Mouse (Mus musculus): ENCODE data around the gene B230217C12Rik. TPM values are rescaled to one million over a fixed set of nuclear protein-coding genes. Genes with fewer than 3 reads are reported as not detected.
"Not testable (repeated sequence)": the region's sequence is repeated elsewhere in the genome, so short reads cannot be mapped to it uniquely, and the experiment has no call there.

B230217C12Rik gene
- polyA plus RNA-seq, 1 experiment from 2014 or later, result 15.1 TPM

GRCm38 (mm10) chr11:97851601-97852000 is 11.0 kb downstream of the B230217C12Rik start:
- 89% methylated on average over 2 of the region's 2 CpGs for WGBS
- H3K27me3 ChIP-seq (ENCODE audit: control insufficient read depth, insufficient read depth, low read length), result no peaks in the 10 kb centered on the region

GRCm38 (mm10) chr11:97855473-97855872 is 14.9 kb downstream of the B230217C12Rik start:
- H3K4me2 ChIP-seq (replicated peaks; ENCODE audit: low read depth, low read length), result no peak overlapping the region
- H3K4me1 ChIP-seq (replicated peaks; ENCODE audit: control insufficient read depth, insufficient read depth, low read length), result no peaks in the 10 kb centered on the region
- no peak overlapping the region for H3K27ac ChIP-seq (ENCODE audit: low read depth, low read length)
- H3K9me3 ChIP-seq (ENCODE audit: control insufficient read depth, low read length), result no peaks in the 10 kb centered on the region
- 92% methylated on average over 2 of the region's 2 CpGs for WGBS
- H3K36me3 ChIP-seq (ENCODE audit: control insufficient read depth, insufficient read depth, low read length), result no peaks in the 10 kb centered on the region
- H3K27me3 ChIP-seq (ENCODE audit: control insufficient read depth, insufficient read depth, low read length), result no peaks in the 10 kb centered on the region
- H3K4me3 ChIP-seq (ENCODE audit: low read depth, low read length), result no peak overlapping the region
- H3K9ac ChIP-seq (ENCODE audit: low read depth, low read length), result no peak overlapping the region
- no peak for ATAC-seq (ENCODE audit: low FRiP score)
- no peak for DNase-seq (ENCODE audit: low spot score)

More at GRCm38 (mm10) chr11:97851601-97852000, 11.0 kb downstream of the B230217C12Rik start:
- Histone ChIP-seq H3K4me3 (ENCODE audit: low read depth, low read length) (no peak overlapping the region), H3K4me2 (replicated peaks; ENCODE audit: low read depth, low read length) (no peak overlapping the region), H3K4me1 (replicated peaks; ENCODE audit: control insufficient read depth, insufficient read depth, low read length) (no peaks in the 10 kb centered on the region), H3K9me3 (ENCODE audit: control insufficient read depth, low read length) (no peaks in the 10 kb centered on the region), H3K36me3 (ENCODE audit: control insufficient read depth, insufficient read depth, low read length) (no peaks in the 10 kb centered on the region), H3K27ac (ENCODE audit: low read depth, low read length) (no peak overlapping the region), H3K9ac (ENCODE audit: low read depth, low read length) (no peak overlapping the region)
- ATAC-seq (ENCODE audit: low FRiP score) (no peak), DNase-seq (ENCODE audit: low spot score) (no peak)

- Histone ChIP-seq H3K4me2 (replicated peaks; ENCODE audit: low read depth, low read length) (no peak overlapping the region), H3K9me3 (ENCODE audit: control insufficient read depth, low read length) (no peaks in the 10 kb centered on the region), H3K4me1 (replicated peaks; ENCODE audit: control insufficient read depth, insufficient read depth, low read length) (no peaks in the 10 kb centered on the region), H3K27ac (ENCODE audit: low read depth, low read length) (no peak overlapping the region), H3K4me3 (ENCODE audit: low read depth, low read length) (no peak overlapping the region), H3K9ac (ENCODE audit: low read depth, low read length) (no peak overlapping the region), H3K27me3 (ENCODE audit: control insufficient read depth, insufficient read depth, low read length) (no peaks in the 10 kb centered on the region), H3K36me3 (ENCODE audit: control insufficient read depth, insufficient read depth, low read length) (no peaks in the 10 kb centered on the region)
- DNase-seq (ENCODE audit: low spot score), result no peak
- ATAC-seq (ENCODE audit: low FRiP score), result no peak
- 69% methylated on average over 2 of the region's 2 CpGs for whole genome bisulfite sequencing
Measured at GRCm38 (mm10) chr11:97862148-97862547, 21.6 kb downstream of the B230217C12Rik start.

- Histone ChIP-seq H3K27me3 (ENCODE audit: control insufficient read depth, insufficient read depth, low read length) (no peaks in the 10 kb centered on the region), H3K27ac (ENCODE audit: low read depth, low read length) (no peak overlapping the region), H3K36me3 (ENCODE audit: control insufficient read depth, insufficient read depth, low read length) (no peaks in the 10 kb centered on the region)
Measured at GRCm38 (mm10) chr11:97865421-97865820, 24.8 kb downstream of the B230217C12Rik start.

GRCm38 (mm10) chr11:97866091-97866888 is 25.7 kb downstream of the B230217C12Rik start:
- Histone ChIP-seq H3K4me3 (ENCODE audit: low read depth, low read length) (no peak overlapping the region), H3K4me1 (replicated peaks; ENCODE audit: control insufficient read depth, insufficient read depth, low read length) (no peaks in the 10 kb centered on the region), H3K9ac (ENCODE audit: low read depth, low read length) (no peak overlapping the region), H3K9me3 (ENCODE audit: control insufficient read depth, low read length) (no peaks in the 10 kb centered on the region), H3K27me3 (ENCODE audit: control insufficient read depth, insufficient read depth, low read length) (no peaks in the 10 kb centered on the region), H3K36me3 (ENCODE audit: control insufficient read depth, insufficient read depth, low read length) (no peaks in the 10 kb centered on the region), H3K27ac (ENCODE audit: low read depth, low read length) (no peak overlapping the region), H3K4me2 (replicated peaks; ENCODE audit: low read depth, low read length) (no peak overlapping the region)
- DNase-seq (ENCODE audit: low spot score) (no peak), ATAC-seq (ENCODE audit: low FRiP score) (no peak)
- 93% methylated on average over 3 of the region's 3 CpGs for WGBS

More at GRCm38 (mm10) chr11:97865421-97865820, 24.8 kb downstream of the B230217C12Rik start:
- ATAC-seq (ENCODE audit: low FRiP score) (no peak), DNase-seq (ENCODE audit: low spot score) (no peak)
- Histone ChIP-seq H3K9ac (ENCODE audit: low read depth, low read length) (no peak overlapping the region), H3K4me1 (replicated peaks; ENCODE audit: control insufficient read depth, insufficient read depth, low read length) (no peaks in the 10 kb centered on the region), H3K9me3 (ENCODE audit: control insufficient read depth, low read length) (no peaks in the 10 kb centered on the region), H3K4me2 (replicated peaks; ENCODE audit: low read depth, low read length) (no peak overlapping the region), H3K4me3 (ENCODE audit: low read depth, low read length) (no peak overlapping the region)
- 84% methylated on average over 5 of the region's 5 CpGs for WGBS

GRCm38 (mm10) chr11:97867591-97867990 is 27.0 kb downstream of the B230217C12Rik start:
- ATAC-seq (ENCODE audit: low FRiP score) (no peak), DNase-seq (ENCODE audit: low spot score) (no peak)
- no peaks in the 10 kb centered on the region for H3K27me3 ChIP-seq (ENCODE audit: control insufficient read depth, insufficient read depth, low read length)
- H3K27ac ChIP-seq (ENCODE audit: low read depth, low read length), result no peak overlapping the region
- 94% methylated on average over 3 of the region's 3 CpGs for WGBS
- H3K36me3 ChIP-seq (ENCODE audit: control insufficient read depth, insufficient read depth, low read length), result no peaks in the 10 kb centered on the region
- H3K4me1 ChIP-seq (replicated peaks; ENCODE audit: control insufficient read depth, insufficient read depth, low read length), result no peaks in the 10 kb centered on the region
- no peak overlapping the region for H3K9ac ChIP-seq (ENCODE audit: low read depth, low read length)
- H3K9me3 ChIP-seq (ENCODE audit: control insufficient read depth, low read length), result no peaks in the 10 kb centered on the region
- no peak overlapping the region for H3K4me3 ChIP-seq (ENCODE audit: low read depth, low read length)
- H3K4me2 ChIP-seq (replicated peaks; ENCODE audit: low read depth, low read length), result no peak overlapping the region

GRCm38 (mm10) chr11:97872378-97872777 is 31.8 kb downstream of the B230217C12Rik start:
- not testable (repeated sequence) for H3K9ac ChIP-seq (ENCODE audit: low read depth, low read length); H3K4me1 ChIP-seq (replicated peaks; ENCODE audit: control insufficient read depth, insufficient read depth, low read length); H3K9me3 ChIP-seq (ENCODE audit: control insufficient read depth, low read length); H3K4me3 ChIP-seq (ENCODE audit: low read depth, low read length); DNase-seq (ENCODE audit: low spot score); H3K36me3 ChIP-seq (ENCODE audit: control insufficient read depth, insufficient read depth, low read length); ATAC-seq (ENCODE audit: low FRiP score); H3K27ac ChIP-seq (ENCODE audit: low read depth, low read length); H3K27me3 ChIP-seq (ENCODE audit: control insufficient read depth, insufficient read depth, low read length); H3K4me2 ChIP-seq (replicated peaks; ENCODE audit: low read depth, low read length)
- WGBS, result 89% methylated on average over 5 of the region's 5 CpGs

- 97% methylated on average over 1 of the region's 1 CpGs for WGBS
- Histone ChIP-seq H3K4me3 (ENCODE audit: low read depth, low read length) (no peak overlapping the region), H3K27me3 (ENCODE audit: control insufficient read depth, insufficient read depth, low read length) (no peaks in the 10 kb centered on the region), H3K27ac (ENCODE audit: low read depth, low read length) (no peak overlapping the region), H3K4me1 (replicated peaks; ENCODE audit: control insufficient read depth, insufficient read depth, low read length) (no peaks in the 10 kb centered on the region), H3K4me2 (replicated peaks; ENCODE audit: low read depth, low read length) (no peak overlapping the region), H3K9me3 (ENCODE audit: control insufficient read depth, low read length) (no peaks in the 10 kb centered on the region), H3K36me3 (ENCODE audit: control insufficient read depth, insufficient read depth, low read length) (no peaks in the 10 kb centered on the region), H3K9ac (ENCODE audit: low read depth, low read length) (no peak overlapping the region)
- DNase-seq (ENCODE audit: low spot score), result no peak
- ATAC-seq (ENCODE audit: low FRiP score), result no peak
Measured at GRCm38 (mm10) chr11:97874396-97874795, 33.8 kb downstream of the B230217C12Rik start.

GRCm38 (mm10) chr11:97877341-97877740 is 36.8 kb downstream of the B230217C12Rik start:
- Histone ChIP-seq H3K4me1 (replicated peaks; ENCODE audit: control insufficient read depth, insufficient read depth, low read length) (no peaks in the 10 kb centered on the region), H3K9ac (ENCODE audit: low read depth, low read length) (no peak overlapping the region), H3K27me3 (ENCODE audit: control insufficient read depth, insufficient read depth, low read length) (no peaks in the 10 kb centered on the region), H3K9me3 (ENCODE audit: control insufficient read depth, low read length) (no peaks in the 10 kb centered on the region), H3K4me3 (ENCODE audit: low read depth, low read length) (no peak overlapping the region), H3K36me3 (ENCODE audit: control insufficient read depth, insufficient read depth, low read length) (no peaks in the 10 kb centered on the region), H3K27ac (ENCODE audit: low read depth, low read length) (no peak overlapping the region), H3K4me2 (replicated peaks; ENCODE audit: low read depth, low read length) (no peak overlapping the region)
- DNase-seq (ENCODE audit: low spot score) (no peak), ATAC-seq (ENCODE audit: low FRiP score) (no peak)
- WGBS, result 76% methylated on average over 2 of the region's 2 CpGs
